Mouse (Mus musculus): ENCODE data around the gene Spink4.
"Not testable (repeated sequence)": the region's sequence is repeated elsewhere in the genome, so short reads cannot be mapped to it uniquely, and the experiment has no call there.

Spink4 gene

GRCm38 (mm10) chr4:40900612-40901011, 19.2 kb upstream of the Spink4 start:
- no peak for DNase-seq (ENCODE audit: low spot score in 2 of 2)

- DNase-seq (ENCODE audit: low spot score in 2 of 2) = no peak
Observed at GRCm38 (mm10) chr4:40906298-40906697, 13.6 kb upstream of the Spink4 start.

GRCm38 (mm10) chr4:40908261-40908969, 11.4 kb upstream of the Spink4 start:
- DNase-seq (ENCODE audit: low spot score in 2 of 2) = no peak

- no peak for DNase-seq (ENCODE audit: low spot score in 2 of 2)
Observed at GRCm38 (mm10) chr4:40914287-40914867, 5.5 kb upstream of the Spink4 start.

DNA sequence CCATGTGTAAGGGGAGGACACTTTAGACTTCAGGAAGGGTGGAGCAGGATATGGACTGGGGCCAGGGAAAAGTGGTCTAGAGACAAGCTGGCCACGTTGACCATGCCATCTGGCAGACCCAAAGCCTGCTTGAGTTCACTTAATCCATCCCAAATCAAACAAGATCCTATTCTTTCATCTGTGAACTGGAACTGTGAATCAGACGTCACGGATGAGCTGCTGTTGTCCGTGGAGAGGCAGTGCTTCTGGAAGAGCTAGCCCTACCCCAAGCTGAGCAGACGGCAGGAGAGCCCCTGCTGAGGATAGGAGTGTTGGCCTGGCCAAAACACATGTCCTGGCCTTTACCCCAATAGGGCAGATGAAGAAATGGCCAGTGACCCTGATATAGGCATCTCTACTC, 3.9 kb upstream of the Spink4 start:
- peak in 1 of 2 experiments; percentile 4 for DNase-seq (ENCODE audit: low spot score in 2 of 2)

- no peak for DNase-seq (ENCODE audit: low spot score in 2 of 2)
Observed at GRCm38 (mm10) chr4:40916592-40917155, 3.2 kb upstream of the Spink4 start.

GRCm38 (mm10) chr4:40920576-40920975, 724 bp downstream of the Spink4 start:
- DNase-seq (ENCODE audit: low spot score in 2 of 2) = peak; percentile 34 to 58

GRCm38 (mm10) chr4:40921288-40921687, 1.4 kb downstream of the Spink4 start:
- no peak for DNase-seq (ENCODE audit: low spot score in 2 of 2)

DNA sequence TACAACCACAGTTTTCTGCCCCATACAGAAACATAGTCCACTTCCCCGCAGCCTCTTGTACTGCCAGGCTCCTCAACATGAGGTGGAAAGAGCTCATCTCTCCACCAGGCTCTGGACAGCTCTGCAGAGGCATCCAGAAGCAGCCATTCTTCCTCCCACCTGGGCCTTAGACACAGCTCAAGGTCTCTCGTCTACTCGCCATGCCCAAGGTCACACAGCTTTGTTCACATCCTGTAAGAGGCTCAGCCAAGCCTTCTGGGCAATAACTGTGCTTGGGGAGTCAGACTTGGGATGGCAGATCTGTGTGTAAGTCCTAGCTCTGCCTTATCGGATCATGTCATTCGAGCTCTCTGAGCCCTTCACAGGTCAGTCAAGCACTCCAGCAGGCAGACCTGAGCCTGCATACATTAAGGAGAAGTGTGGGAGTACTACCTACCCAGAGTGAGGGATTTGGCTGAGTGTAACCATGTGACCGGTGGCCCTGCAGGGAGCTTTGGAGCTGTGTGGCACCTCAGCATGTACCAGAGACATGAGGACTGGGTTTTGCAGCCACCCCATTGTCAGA, 3.3 kb downstream of the Spink4 start:
- DNase-seq (ENCODE audit: low spot score in 2 of 2) = no peak

DNA sequence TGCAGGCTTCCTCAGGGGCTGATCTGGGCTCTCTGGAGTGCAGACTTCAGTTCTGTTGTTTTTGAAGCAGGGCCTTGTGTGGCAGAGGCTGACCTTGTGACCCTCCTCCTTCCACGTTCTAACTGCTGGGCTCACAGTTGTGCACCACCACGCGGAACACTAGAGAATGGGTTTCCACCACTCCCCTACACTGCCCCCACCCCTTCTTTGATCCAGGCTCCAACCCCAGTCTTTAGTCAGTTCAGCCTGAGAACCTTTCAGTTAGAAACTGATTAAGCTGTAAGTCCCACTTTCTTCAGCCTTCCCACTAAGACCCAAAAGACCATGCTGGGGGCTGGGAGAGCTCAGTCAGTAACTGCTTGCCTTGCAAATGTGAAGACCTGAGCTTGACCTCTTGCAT, 5.7 kb downstream of the Spink4 start:
- no peak for DNase-seq (ENCODE audit: low spot score in 2 of 2)

GRCm38 (mm10) chr4:40929046-40929445, 9.2 kb downstream of the Spink4 start:
- DNase-seq (ENCODE audit: low spot score in 2 of 2) = no peak

GRCm38 (mm10) chr4:40933694-40934093, 13.8 kb downstream of the Spink4 start:
- no peak for DNase-seq (ENCODE audit: low spot score in 2 of 2)

GRCm38 (mm10) chr4:40934369-40934768, 14.5 kb downstream of the Spink4 start:
- not testable (repeated sequence) for DNase-seq (ENCODE audit: low spot score in 2 of 2)

- DNase-seq (ENCODE audit: low spot score in 2 of 2) = peak; percentile 43 to 49
Observed at GRCm38 (mm10) chr4:40936175-40936839, 16.5 kb downstream of the Spink4 start.

GRCm38 (mm10) chr4:40938793-40939192, 18.9 kb downstream of the Spink4 start:
- no peak for DNase-seq (ENCODE audit: low spot score in 2 of 2)

GRCm38 (mm10) chr4:40943651-40944050, 23.8 kb downstream of the Spink4 start:
- no peak for DNase-seq (ENCODE audit: low spot score in 2 of 2)

- no peak for DNase-seq (ENCODE audit: low spot score in 2 of 2)
Observed at GRCm38 (mm10) chr4:40946516-40947121, 26.8 kb downstream of the Spink4 start.

DNA sequence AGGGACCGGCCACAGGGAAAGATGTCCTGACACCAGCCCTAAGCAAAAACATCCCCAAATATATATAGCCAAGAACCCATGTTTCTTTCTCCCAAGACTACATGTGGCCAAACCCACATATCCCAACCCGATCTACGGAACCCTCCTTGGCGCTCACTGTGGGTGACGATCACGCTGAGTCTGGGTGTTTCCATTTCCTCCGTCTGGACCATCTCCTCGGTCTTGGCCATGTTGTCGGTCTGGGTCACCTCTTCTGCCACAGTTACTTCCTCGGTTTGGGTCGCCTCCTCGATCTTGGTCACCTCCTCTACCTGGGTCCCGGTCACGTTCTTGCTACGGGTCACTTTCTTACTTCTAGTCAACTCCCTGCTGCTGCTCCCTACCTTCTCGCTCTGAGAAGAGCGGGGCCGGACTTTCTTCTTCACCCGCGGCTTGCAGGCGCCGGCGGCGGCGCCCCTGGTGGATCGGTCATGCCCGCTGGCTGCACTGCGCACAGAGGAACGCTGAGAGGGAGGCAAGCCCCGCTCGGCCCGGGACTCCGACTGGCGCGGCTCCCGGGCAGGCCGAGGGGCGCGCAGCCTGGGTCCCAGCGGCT, 27.8 kb downstream of the Spink4 start:
- no peak for DNase-seq (ENCODE audit: low spot score in 2 of 2)

DNA sequence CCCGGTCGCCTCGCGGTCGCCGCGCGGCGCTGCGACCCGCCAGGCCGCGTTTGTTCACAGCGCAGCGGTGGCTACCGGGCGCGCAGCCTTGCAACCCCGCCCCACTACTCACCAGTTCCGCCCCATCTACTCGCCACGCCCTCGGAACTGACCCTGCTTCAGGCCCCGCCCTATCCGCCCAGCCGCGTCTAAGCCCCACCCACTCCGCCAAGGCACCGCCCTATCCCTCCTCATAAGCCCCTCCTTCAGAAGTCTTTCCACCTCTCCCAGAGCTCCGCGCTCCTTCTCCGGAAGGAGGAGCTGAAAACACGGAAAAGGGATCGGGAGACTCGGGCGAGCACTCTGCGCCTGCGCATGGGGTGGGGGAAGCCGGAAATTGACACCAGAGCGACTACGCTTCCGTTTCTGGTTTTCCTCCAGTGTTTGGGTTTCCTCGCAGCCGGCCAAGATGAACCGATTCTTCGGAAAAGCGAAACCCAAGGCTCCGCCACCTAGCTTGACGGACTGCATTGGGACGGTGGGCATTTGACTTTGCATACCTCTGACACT, 28.4 kb downstream of the Spink4 start, which contains the start of the genes Bag1 and Chmp5:
Bag1 (minus strand) TSS at position 135 of the 549 bp plus-strand sequence.
Chmp5 (plus strand) TSS at position 248 of the 549 bp plus-strand sequence.
- peak; percentile 98 for DNase-seq (ENCODE audit: low spot score in 2 of 2)

DNA sequence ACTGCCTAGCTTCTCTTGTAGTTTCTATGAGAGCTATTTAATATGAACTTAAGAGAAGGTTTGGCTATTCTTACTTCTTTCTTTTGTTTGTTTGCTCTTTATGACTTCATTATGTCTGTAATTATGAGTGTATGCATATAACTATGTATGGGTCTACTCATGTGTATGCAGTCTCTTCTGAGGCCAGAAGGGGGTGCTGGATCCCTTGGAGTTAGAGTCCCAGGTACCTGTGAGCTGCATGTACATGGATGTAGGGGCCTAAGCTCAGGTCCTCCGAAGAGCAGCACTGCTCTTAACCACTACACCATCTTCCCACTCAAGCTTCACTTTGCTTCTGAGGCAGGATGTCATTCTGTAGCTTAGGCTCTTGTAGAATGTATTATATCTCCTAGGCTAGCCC, 33.7 kb downstream of the Spink4 start:
- DNase-seq (ENCODE audit: low spot score in 2 of 2) = no peak

DNA sequence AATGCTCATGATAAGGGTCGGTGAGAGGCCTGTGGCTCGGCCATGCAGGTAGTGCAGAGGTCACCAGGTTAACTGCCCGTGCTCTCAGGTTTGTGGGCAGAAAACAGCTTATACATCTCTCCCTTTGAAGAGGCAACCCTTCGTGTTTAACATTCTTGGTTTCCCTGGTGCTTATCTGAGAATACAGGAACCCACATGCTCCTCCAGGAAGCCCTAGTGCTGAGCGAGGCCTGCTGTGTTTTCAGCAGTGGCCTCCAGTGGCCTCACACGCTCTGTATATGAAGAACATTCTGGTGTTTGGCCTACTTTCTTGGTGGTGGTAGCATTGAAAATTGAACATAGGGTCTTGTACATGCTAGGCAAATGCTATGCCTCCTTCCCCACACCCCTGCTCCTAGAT, 36.1 kb downstream of the Spink4 start:
- DNase-seq (ENCODE audit: low spot score in 2 of 2) = no peak
